1 mouse cellular context compared by ENCODE assay signal in the genomic region with DNA sequence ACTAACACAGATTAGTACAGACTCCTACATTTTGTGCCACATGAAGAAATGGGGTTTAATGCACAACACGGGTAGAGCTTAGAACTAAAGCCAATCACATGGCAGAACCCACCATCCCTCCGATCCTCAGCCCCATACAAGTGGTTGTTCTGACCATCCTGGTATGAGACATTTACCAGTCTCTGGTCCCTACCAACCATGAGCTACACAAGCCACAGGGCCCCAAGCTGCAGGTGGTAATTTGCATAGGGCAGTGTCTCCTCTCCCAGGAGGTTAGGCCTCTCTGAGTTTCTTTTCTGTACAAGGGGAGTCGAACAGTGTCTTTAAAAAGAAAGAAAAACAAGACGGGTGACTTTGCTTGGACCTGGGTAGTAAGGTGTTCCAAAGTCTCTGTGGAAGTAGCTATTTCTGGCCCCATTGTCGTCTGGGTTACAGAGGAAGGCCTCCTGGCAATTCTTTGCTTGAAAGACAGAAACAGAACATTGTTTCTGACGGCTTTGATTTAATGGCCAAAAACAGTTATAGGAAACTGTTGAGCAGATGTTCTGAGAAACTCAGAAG.
TF ChIP-seq lines count a peak whose summit lies in the region.

No protein-coding gene starts in this region.

TF ChIP-seq in CH12.LX, 34 proteins besides CTCF, POLR2A, EP300 and RAD21 (continued from another document):
- no peak for TF ChIP-seq ZKSCAN1 (IDR thresholded peaks at IDR 0.05; ENCODE audit: borderline replicate concordance, low read depth, low read length)
- peak; percentile 93 for TF ChIP-seq IRF4 (IDR thresholded peaks at IDR 0.05; ENCODE audit: low read depth, low read length)
- TF ChIP-seq SIN3A (IDR thresholded peaks at IDR 0.05; ENCODE audit: low read length): peak; percentile 86
- no peak for TF ChIP-seq PAX5 (IDR thresholded peaks at IDR 0.05; ENCODE audit: low read length)
- TF ChIP-seq GABPA (IDR thresholded peaks at IDR 0.05; ENCODE audit: insufficient replicate concordance, low read depth, low read length): no peak
- peak; percentile 93 for TF ChIP-seq RCOR1 (conservative IDR thresholded peaks at IDR 0.05; ENCODE audit: low read depth, low read length)
- TF ChIP-seq CHD2 (IDR thresholded peaks at IDR 0.05; ENCODE audit: low read length): peak; percentile 85
- peak; percentile 49; the same call in 1 of the 2 replicates for TF ChIP-seq ZNF384 (IDR thresholded peaks at IDR 0.05; ENCODE audit: low read depth, low read length)
- peak; percentile 57; the same call in 1 of the 2 replicates for TF ChIP-seq ZMIZ1 (IDR thresholded peaks at IDR 0.05; ENCODE audit: low read depth, low read length)
